Mouse (Mus musculus) CH12.LX (cell line): ENCODE data around the gene Intu. TPM values are rescaled to one million over a fixed set of nuclear protein-coding genes. Genes with fewer than 3 reads are reported as not detected.

Experiments used
- DNase-seq: peaks from one replicate; pipeline ENCODE4 v3.0.0-alpha.2; 2013; ENCODE audit errors: extremely low read depth
- H3K27ac ChIP-seq: 2 replicates; pipeline ENCODE4 v1.5.1; 2012; ENCODE audit warnings: low read depth, mild to moderate bottlenecking, control low read depth, moderate library complexity; ENCODE audit not compliant: insufficient read depth
- H3K27me3 ChIP-seq: replicated peaks from 2 replicates; pipeline ENCODE3; 2012; ENCODE audit warnings: inconsistent platforms
- H3K36me3 ChIP-seq, 2 experiments: replicated peaks in 1 of 2; 2 replicates each; pipeline versions ENCODE3 to v1.6.1; 2012; ENCODE audit warnings: inconsistent platforms in 1 of 2, low read length in 1 of 2, mild to moderate bottlenecking in 1 of 2, mixed read lengths in 1 of 2, moderate library complexity in 1 of 2; ENCODE audit not compliant: control insufficient read depth in 1 of 2, insufficient read depth in 1 of 2
- H3K4me1 ChIP-seq, 2 experiments: 2 replicates each; pipeline ENCODE4 v1.6.1; 2012; ENCODE audit warnings: inconsistent platforms in 1 of 2, moderate library complexity in 1 of 2; ENCODE audit not compliant: insufficient read depth in 2 of 2, control insufficient read depth in 1 of 2
- H3K4me2 ChIP-seq: 2 replicates; pipeline ENCODE4 v1.6.1; 2012; ENCODE audit warnings: low read depth, mild to moderate bottlenecking, control low read depth; ENCODE audit not compliant: poor library complexity, insufficient read depth, severe bottlenecking
- H3K4me3 ChIP-seq, 3 experiments: fragments of 150-350 bp in 1 of 3; sonication (generic) in 1 of 3; replicated peaks in 1 of 3; 2 replicates each; pipeline versions ENCODE3 to v1.5.1; 2011 to 2012; ENCODE audit warnings: low read depth in 2 of 3, low read length in 2 of 3, mild to moderate bottlenecking in 2 of 3, moderate library complexity in 2 of 3, control low read depth in 1 of 3, improper control_type of control experiment in 1 of 3, inconsistent platforms in 1 of 3, mixed read lengths in 1 of 3; ENCODE audit not compliant: poor library complexity in 1 of 3
- H3K79me2 ChIP-seq: replicated peaks from 2 replicates; pipeline ENCODE4 v1.6.1; 2012; ENCODE audit warnings: mild to moderate bottlenecking, moderate library complexity; ENCODE audit not compliant: control insufficient read depth, poor library complexity, insufficient read depth, severe bottlenecking; ENCODE audit errors: extremely low read depth
- H3K9ac ChIP-seq: 2 replicates; pipeline ENCODE4 v1.6.1; 2012; ENCODE audit warnings: low read depth, mild to moderate bottlenecking, control low read depth, moderate library complexity; ENCODE audit not compliant: insufficient read depth
- H3K9me3 ChIP-seq: replicated peaks from 2 replicates; pipeline ENCODE3; 2012; ENCODE audit warnings: low read length, inconsistent platforms, mixed read lengths
- BHLHE40 ChIP-seq: IDR thresholded peaks from 2 replicates; pipeline ENCODE4 v1.6.1; 2011; ENCODE audit warnings: mild to moderate bottlenecking, low read depth, low read length, improper control_type of control experiment
- CTCF ChIP-seq, 2 experiments: IDR thresholded peaks in 1 of 2; conservative IDR thresholded peaks in 1 of 2; 2 replicates each; pipeline ENCODE4 v1.5.1; 2011 to 2012; ENCODE audit warnings: low read depth in 2 of 2, low read length in 2 of 2, improper control_type of control experiment in 1 of 2, inconsistent platforms in 1 of 2, mild to moderate bottlenecking in 1 of 2, moderate library complexity in 1 of 2
- EP300 ChIP-seq: IDR thresholded peaks from 2 replicates; pipeline ENCODE4 v1.6.1; 2011; ENCODE audit warnings: low read length, improper control_type of control experiment
- IRF4 ChIP-seq: IDR thresholded peaks from 2 replicates; pipeline ENCODE4 v1.6.1; 2014; ENCODE audit warnings: low read depth, mild to moderate bottlenecking, inconsistent platforms, low read length, improper control_type of control experiment
- MAFK ChIP-seq: IDR thresholded peaks from 2 replicates; pipeline ENCODE4 v1.6.1; 2011; ENCODE audit warnings: low read length, improper control_type of control experiment; ENCODE audit not compliant: insufficient replicate concordance
- MEF2A ChIP-seq: IDR thresholded peaks from 2 replicates; pipeline ENCODE4 v1.6.1; 2014; ENCODE audit warnings: low read depth, mild to moderate bottlenecking, inconsistent platforms, low read length, improper control_type of control experiment, borderline replicate concordance
- MYC ChIP-seq: IDR thresholded peaks from 2 replicates; pipeline ENCODE4 v1.6.1; 2011; ENCODE audit warnings: low read depth, mild to moderate bottlenecking, improper control_type of control experiment, low read length
- NELFE ChIP-seq: IDR thresholded peaks from 2 replicates; pipeline ENCODE4 v1.6.1; 2011; ENCODE audit warnings: low read depth, low read length, improper control_type of control experiment
- NRF1 ChIP-seq: IDR thresholded peaks from 2 replicates; pipeline ENCODE4 v1.6.1; 2014; ENCODE audit warnings: low read depth, mild to moderate bottlenecking, inconsistent platforms, low read length, improper control_type of control experiment, moderate library complexity
- POLR2AphosphoS2 ChIP-seq: IDR thresholded peaks from 2 replicates; pipeline ENCODE4 v1.6.1; 2011; ENCODE audit warnings: low read depth, low read length, improper control_type of control experiment
- RAD21 ChIP-seq: IDR thresholded peaks from 2 replicates; pipeline ENCODE4 v1.6.1; 2011; ENCODE audit warnings: low read depth, mild to moderate bottlenecking, low read length, improper control_type of control experiment, moderate library complexity
- SMC3 ChIP-seq: IDR thresholded peaks from 2 replicates; pipeline ENCODE4 v1.6.1; 2011; ENCODE audit warnings: low read depth, low read length, improper control_type of control experiment
- TCF12 ChIP-seq: IDR thresholded peaks from 2 replicates; pipeline ENCODE4 v1.6.1; 2014; ENCODE audit warnings: low read depth, mild to moderate bottlenecking, inconsistent platforms, low read length, improper control_type of control experiment
- USF1 ChIP-seq: IDR thresholded peaks from 2 replicates; pipeline ENCODE4 v1.6.1; 2014; ENCODE audit warnings: low read depth, mild to moderate bottlenecking, inconsistent platforms, low read length, improper control_type of control experiment
- dilution Hi-C: fragments of 300-500 bp; cut with MboI; formaldehyde crosslinking; loops from 2 replicates; pipeline ENCODE4 v1.14.3; 2020; ENCODE audit warnings: low sequenced_read_pairs; ENCODE audit not compliant: extremely low pct_unique_long_range_greater_than_20kb, extremely low pct_ligation_motif_present
- in situ Hi-C: fragments of 300-500 bp; cut with MboI; formaldehyde crosslinking; loops from 3 replicates; pipeline ENCODE4 v1.14.3; 2019; ENCODE audit warnings: low sequenced_read_pairs, low pct_ligation_motif_present, low pct_unique_long_range_greater_than_20kb, mixed read lengths
- polyA plus RNA-seq: library from polyadenylated mRNA; unstranded; fragments of >175 nt; gene quantifications from 2 replicates; pipeline ENCODE4 v1.2.1, GENCODE M21; 2012; ENCODE audit warnings: low read depth; ENCODE audit not compliant: insufficient read length
- total RNA-seq, 2 experiments: library from RNA; depleted of rRNA; stranded (reverse); fragments of 300-350 nt in 1 of 2; fragments of >200 nt in 1 of 2; gene quantifications; 2 replicates each; pipeline ENCODE4 v1.2.3; 2012 to 2014

Gene Intu
- total and polyA plus RNA-seq, 3 experiments: not detected

- in situ Hi-C loops: no loop called here
- H3K9me3 ChIP-seq: no peaks in the 10 kb centered on the region
- H3K36me3 ChIP-seq: no peaks in the 10 kb centered on the region
- no peaks in the 10 kb centered on the region for H3K79me2 ChIP-seq
- dilution Hi-C loops: no loop called here
- H3K9ac ChIP-seq: no peak overlapping the region
- TF ChIP-seq RAD21: no peak
- TF ChIP-seq SMC3: no peak
- no peak for TF ChIP-seq EP300
- TF ChIP-seq POLR2AphosphoS2: no peak
- TF ChIP-seq MYC: no peak
- TF ChIP-seq TCF12: no peak
- no peak for TF ChIP-seq USF1
- TF ChIP-seq MAFK: no peak
- no peak for TF ChIP-seq CTCF (conservative IDR thresholded peaks at IDR 0.05 in 1 of 2, IDR thresholded peaks at IDR 0.05 in 1 of 2; ENCODE audit: low read depth in 2 of 2, low read length in 2 of 2)
- no peak for TF ChIP-seq IRF4
- no peak for TF ChIP-seq NELFE
- no peak for TF ChIP-seq NRF1
- TF ChIP-seq, all 38 proteins: peak for 0
- no peak for DNase-seq
- no peak overlapping the region for H3K4me3 ChIP-seq
- H3K27ac ChIP-seq: no peak overlapping the region
- no peaks in the 10 kb centered on the region for H3K27me3 ChIP-seq
- peaks cover 3 to 6% of the 10 kb centered on the region in 2 experiments; a peak in 3 of 4 replicates for H3K4me1 ChIP-seq
- no peak overlapping the region for H3K4me2 ChIP-seq
Observed at GRCm38 (mm10) chr3:40518240-40518639, 12.8 kb upstream of the Intu start.

DNA sequence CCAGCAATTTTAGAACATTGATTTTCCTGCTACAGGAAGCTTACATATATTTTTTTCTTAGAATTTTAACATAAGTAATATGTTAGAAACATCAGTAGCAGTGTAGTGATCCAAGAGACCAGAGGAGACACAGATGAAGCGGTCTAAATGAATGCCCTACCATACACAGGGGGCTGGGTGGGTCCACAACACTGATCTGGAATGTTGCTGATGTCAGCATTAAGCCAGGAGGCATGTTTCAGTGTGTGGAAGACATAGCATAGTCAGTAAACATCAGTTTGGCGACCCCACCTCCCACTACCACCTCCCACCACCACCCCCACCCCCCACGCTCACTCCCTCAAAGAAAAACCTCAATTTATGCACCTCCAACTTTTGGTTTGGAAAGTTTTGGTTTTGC lies 11.5 kb upstream of the Intu start:
- no peak for DNase-seq
- Histone ChIP-seq H3K27ac (no peak overlapping the region), H3K4me1 (peaks cover 0 to 8% of the 10 kb centered on the region in 2 experiments; a peak in 2 of 4 replicates), H3K79me2 (no peaks in the 10 kb centered on the region), H3K9me3 (no peaks in the 10 kb centered on the region), H3K4me2 (no peak overlapping the region), H3K36me3 (no peaks in the 10 kb centered on the region), H3K4me3 (no peak overlapping the region), H3K27me3 (no peaks in the 10 kb centered on the region), H3K9ac (no peak overlapping the region)
- TF ChIP-seq MAFK (peak; percentile 61; the same call in 1 of the 2 replicates), BHLHE40 (no peak)
- dilution Hi-C loops (no loop called here), in situ Hi-C loops (no loop called here)

- no peak overlapping the region for H3K4me2 ChIP-seq
- peaks cover 0 to 8% of the 10 kb centered on the region in 2 experiments; a peak in 2 of 4 replicates for H3K4me1 ChIP-seq
- no peaks in the 10 kb centered on the region for H3K36me3 ChIP-seq
- no peaks in the 10 kb centered on the region for H3K9me3 ChIP-seq
- no peak overlapping the region for H3K9ac ChIP-seq
- DNase-seq: no peak
- in situ Hi-C loops: no loop called here
- H3K27ac ChIP-seq: no peak overlapping the region
- dilution Hi-C loops: no loop called here
- no peak for TF ChIP-seq MEF2A
- no peak for TF ChIP-seq NRF1
- peak in 1 of 2 experiments; percentile 42; a peak in 2 of 4 replicates for TF ChIP-seq CTCF (conservative IDR thresholded peaks at IDR 0.05 in 1 of 2, IDR thresholded peaks at IDR 0.05 in 1 of 2; ENCODE audit: low read depth in 2 of 2, low read length in 2 of 2)
- TF ChIP-seq RAD21: peak; percentile 33
- no peaks in the 10 kb centered on the region for H3K79me2 ChIP-seq
- no peak overlapping the region for H3K4me3 ChIP-seq
- no peaks in the 10 kb centered on the region for H3K27me3 ChIP-seq
Observed at GRCm38 (mm10) chr3:40520567-40520966, 10.5 kb upstream of the Intu start.
